Mouse (Mus musculus): ENCODE results near the gene Il4ra.

Gene Il4ra

DNA sequence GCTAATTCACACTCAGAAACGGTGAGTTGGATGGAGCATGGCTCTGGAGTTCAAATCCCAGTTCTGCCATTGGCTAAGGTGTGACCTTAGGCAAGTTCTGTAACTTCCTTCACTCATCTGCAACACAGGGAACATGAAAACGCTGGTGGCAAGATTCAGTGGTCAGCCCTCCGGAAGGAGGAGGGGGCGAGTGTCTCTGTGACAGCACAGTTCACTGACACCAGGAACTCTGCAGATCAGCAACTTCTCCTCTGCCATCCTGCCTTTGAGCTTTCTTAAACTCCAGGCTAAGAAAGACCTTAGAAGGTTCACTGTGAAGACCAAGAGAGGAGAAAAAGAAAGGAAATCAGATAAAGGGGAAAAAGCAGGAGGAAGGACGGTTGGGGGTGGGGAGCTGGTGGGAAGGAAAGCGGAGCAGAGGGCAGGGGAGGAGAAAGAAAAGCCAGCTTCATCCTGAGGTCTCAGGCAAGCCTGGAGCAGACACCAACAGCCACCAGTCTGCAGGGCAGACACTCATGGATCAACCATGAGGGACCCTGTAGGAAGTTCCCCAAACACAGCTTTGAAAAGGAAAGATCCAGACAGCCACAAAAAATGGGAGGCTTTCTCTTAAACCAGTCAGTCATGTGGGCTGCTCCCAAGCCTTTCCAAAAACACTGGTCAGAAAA is 48.8 kb downstream of the Il4ra start:
- DNase-seq: no peak

DNA sequence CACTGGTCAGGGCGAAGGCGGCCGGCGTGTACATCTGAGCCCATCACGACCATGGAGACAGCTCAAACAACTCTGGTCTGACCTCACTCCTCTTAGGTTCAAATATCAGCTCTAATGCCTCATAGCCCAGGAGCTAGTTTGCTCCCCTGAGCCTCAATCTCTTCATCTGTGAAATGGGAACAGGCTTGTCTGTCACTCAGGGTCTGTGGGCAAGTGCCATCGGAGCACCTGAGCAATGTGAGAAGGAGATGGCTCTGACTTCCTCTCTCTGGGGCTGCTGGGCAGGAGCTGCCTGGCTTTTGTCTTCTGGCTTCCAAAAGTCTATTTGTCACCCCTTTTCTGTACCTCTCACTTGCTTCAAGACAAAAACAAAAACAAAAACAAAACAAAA is 49.4 kb downstream of the Il4ra start:
- no peak for DNase-seq

DNA sequence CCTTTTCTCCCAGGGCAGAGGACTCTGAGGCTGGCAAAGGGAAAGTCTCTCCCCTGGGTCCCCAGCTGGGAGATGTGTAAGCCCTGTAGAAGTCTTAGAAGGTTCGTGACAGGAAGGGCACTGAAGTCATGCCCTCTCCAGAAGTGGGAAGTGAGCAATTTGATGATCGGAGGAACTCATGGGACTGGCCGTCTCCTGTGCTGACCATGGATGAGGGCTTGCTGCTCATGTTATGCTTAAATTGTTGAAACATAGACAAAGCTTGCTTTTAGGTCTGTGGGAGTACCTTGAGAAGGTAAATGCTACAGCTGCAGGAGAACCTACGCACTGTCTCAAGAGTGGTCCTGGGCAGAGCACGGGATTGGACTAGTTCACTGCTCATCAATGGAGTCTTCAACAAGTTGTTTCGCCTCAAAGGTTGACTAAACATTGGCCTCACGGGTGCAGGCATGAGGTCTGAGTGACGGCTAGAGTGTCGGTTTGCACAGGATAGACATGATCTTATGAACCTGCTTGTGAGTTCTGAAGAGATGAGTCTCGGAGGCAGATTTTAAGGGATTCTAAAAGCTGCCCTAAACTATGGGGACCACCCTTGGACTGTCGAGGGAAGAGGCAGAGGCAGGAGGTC is 50.0 kb downstream of the Il4ra start:
- no peak for DNase-seq

DNA sequence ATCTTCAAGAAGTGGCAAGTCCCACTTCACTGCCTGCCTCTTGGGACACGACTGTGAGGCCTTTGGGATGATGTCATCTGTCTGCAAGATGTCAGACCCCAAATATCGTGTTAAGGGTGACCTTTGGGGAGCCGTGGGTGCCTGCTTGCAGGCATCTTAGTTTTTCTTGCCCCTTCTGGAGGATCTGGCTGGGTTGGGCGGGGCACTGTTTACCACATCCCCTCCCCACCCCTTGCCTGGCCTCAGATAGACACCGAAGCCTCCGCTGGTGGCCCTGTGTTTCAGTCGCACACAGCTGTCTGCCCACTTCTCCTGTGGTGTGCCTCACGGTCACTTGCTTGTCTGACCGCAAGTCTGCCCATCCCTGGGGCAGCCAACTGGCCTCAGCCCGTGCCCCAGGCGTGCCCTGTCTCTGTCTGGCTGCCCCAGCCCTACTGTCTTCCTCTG is 51.3 kb downstream of the Il4ra start, which contains the start of gene Il21r:
Gene Il21r, plus strand, starts transcription at position 245 of the 447 bp plus-strand sequence.
- DNase-seq: peak; percentile 18

DNA sequence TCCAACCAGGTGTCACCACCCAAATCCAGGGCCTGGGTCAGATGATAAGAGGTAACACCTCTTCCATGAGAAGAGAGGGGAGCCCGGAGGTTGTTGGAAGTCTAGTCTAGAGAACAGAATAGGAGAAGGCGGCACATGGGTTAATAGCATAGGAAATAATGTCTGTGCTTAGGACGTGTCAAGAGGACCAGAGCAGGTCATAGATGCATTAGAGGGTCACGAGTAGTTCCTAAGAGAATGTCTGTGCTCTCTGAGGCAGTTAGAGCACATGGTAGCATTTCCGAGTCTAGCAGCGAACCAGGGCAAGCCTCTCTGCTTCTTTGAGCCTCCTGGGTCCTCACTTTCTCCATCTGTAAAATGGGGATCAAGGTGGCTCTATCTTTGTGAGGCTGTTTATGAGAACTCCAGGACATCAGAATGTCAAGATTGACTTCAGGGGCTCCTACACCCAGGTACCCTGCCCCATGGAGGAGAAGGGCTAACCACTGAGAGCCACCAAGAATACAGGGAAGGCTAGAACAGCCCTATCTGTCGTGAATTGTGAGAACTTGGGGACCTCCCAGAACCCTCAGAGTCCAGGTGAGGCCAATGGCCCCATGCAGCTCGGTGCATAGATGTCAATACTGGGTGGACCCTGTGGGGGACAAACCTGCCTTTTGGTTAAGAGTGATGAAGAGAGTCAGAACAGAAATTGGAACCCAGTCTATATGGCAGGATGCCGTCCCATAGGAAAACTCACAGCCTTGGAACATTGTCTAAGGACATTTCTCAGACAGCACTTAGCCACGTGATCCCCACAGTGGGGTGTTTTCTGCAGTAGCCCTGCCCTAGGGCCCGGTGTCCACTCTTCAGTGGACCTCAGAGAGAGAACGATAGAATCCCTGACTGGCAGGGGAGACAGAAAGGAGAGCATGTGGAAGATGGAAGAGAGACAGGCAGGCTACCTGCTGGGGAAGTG is 52.7 kb downstream of the Il4ra start:
- DNase-seq: no peak

DNA sequence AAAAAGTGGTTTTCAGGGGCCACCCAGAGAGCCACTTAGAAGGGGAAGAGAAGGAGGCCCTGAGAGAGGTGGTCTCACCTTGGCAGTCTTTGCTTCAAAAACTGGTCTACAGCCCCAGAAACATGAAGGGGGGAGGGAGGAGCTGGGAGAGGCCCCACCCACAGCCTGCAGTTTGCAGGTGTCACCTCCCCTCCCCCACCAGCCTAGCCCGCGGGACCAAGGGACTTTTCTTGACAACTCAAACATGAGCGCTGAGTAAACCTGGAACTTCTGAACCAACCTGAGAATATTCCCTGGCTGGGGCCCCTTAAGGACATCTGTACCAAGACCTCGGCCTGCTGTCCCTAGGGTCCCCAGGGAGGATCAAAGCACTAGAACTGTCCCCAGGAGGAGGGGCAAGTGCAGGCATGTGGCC is 53.8 kb downstream of the Il4ra start:
- no peak for DNase-seq

DNA sequence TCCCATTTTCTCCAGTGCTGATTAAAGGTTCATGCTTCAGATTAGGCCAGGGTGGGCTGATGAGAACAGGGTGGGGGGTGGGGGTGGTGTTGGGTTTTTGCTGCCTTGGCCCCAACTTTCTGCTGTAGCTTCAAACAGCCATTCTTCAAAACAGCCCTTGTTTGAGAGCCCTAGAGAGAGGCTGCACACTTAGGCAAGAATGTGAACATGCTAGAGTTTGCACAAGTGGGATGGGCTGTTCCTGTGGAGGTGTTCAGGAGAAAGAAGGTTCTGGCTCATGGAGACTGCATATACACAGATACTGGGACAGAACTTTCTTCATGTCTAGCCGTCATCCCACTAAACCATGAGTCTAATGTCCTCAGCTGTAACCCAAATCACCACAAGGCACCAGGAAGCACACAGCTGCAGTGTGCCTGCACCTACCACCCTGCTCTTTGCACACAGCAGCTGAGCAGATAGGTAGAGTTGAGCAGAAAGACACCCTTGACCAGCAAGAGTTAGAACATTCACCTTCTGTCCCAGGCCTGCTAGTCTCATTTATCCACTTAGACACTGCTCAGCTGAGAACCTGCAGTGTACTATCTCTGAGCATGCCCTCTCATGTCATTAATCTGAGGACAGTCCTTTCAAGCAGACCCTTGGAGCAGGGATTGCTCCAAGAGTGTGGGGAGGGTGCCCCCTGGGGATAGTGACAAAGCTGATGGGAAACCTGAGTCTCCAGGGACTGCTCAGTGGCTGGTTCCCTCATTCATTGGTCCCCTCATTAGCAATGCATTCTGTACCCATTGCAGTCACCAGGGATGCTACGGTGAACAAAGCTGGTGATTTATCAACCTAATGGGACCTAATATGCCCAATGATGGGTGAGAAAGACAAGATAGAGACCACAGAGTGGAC is 54.6 kb downstream of the Il4ra start:
- DNase-seq: no peak

DNA sequence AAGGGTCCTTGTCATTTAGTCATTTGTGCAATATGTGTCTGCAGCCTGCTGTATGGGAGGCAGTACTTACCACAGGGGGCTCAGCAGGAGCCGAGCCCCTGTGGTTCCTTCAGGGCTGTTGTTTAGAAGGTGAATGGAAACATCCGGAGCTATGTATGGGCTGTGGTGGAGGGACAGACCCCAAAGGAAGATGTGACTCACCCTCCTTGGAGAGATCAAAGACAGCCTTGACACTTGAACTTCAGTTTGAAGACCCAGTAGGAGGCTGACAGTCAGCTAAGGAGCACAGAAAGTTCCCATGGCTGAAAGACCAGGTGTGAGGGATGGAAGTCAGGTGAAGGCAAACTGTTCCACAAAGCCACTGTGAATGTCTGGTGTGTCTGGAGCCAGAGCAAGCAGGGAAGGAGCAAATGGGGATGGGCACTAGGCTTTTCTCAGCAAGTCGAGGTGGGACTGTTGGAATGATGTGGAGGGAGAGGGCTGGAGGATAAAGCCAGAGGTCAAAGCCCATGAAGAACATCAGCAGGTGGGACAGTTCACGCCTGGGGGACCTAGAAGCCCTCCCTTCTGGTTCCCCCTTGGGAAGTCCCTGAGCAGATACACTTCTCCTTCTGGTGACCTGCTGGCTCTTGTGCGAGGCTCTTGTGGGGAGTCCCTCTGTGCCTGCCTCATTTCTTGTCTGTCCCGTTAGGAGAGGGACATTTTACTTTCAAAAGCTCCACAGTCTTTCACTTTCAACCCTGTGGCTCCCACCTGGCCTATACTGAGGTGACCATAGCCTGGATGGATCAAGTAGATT is 55.7 kb downstream of the Il4ra start:
- no peak for DNase-seq

DNA sequence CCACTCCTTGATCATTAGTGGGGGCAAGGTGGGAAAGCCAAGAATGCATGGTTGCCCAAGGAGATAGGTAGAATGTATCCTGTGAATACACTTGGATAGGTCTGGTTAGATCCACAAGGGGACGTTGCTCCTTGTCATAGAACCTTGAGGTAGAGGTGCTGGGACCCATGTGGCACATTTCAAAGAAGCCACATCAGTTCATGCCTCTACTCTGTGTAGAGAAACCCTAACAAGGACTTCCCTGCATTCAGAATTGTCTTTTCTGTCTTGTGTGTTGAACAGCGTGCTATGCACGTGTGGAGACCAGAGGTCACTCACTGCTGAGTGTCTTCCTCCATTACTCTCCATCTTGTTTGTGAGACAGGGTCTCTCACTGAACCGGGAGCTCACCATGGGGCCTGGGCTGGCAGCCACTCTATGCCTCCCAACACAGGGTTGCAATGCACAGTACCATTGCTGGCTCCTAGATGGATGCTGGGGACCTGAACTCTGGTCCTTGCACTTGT is 56.3 kb downstream of the Il4ra start:
- DNase-seq: no peak

DNA sequence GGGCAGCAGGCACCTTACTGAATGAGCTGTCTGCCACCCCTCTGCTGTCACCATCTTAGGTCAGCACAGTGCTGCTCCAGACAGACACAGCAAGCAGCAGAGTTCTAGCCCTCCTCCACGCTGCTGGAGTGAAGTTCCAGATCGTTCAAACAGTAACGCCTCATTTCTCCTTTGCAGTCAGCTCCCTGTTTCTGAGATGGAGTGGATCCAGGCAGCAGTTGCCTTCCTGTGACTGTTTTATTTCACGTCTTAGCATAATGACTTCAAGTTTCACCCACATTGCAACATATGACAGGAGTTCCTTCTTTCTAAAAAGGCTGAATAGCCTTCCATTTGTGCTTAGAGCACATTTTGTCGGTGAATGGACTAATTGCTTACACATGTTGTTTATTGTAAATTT is 61.7 kb downstream of the Il4ra start:
- DNase-seq: no peak

DNA sequence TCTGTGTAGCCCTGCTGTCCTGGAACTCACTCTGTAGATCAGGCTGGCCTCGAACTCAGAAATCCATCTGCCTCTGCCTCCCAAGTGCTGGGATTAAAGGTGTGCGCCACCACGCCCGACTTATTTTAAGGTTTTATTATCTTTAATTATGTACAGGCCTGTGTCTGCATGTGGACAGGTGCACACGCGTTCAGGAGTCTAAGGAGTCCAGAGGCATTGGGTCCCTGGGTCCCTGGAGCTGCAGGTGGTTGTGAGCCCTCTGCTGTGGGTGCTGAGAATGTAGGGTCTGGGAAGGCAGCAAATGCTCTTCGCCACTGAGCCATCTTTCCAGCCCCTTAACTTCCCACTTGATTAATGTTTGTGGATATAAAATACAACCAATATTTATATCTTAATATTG is 63.5 kb downstream of the Il4ra start:
- DNase-seq: no peak

GRCm38 (mm10) chr7:125618016-125618415 is 66.1 kb downstream of the Il4ra start:
- no peak for DNase-seq

DNA sequence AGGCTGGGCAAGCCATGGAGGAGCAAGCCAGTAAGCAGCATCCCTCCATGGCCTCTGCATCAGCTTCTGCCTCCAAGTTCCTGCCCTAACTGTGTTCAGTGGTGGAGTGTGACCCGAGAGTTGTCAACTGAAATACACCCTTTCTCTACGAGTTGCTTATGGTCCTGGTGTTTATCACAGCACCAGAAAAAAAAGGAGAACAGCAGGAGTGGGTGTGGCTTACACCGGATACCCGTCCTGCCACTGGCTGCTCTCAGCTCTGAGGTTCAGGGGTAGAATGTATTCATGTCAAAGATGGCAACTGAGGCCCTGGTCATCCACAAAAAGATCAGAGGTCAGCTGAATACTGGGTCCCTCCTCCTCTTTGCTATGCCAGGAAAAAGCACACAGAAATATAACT is 68.2 kb downstream of the Il4ra start:
- no peak for DNase-seq

DNA sequence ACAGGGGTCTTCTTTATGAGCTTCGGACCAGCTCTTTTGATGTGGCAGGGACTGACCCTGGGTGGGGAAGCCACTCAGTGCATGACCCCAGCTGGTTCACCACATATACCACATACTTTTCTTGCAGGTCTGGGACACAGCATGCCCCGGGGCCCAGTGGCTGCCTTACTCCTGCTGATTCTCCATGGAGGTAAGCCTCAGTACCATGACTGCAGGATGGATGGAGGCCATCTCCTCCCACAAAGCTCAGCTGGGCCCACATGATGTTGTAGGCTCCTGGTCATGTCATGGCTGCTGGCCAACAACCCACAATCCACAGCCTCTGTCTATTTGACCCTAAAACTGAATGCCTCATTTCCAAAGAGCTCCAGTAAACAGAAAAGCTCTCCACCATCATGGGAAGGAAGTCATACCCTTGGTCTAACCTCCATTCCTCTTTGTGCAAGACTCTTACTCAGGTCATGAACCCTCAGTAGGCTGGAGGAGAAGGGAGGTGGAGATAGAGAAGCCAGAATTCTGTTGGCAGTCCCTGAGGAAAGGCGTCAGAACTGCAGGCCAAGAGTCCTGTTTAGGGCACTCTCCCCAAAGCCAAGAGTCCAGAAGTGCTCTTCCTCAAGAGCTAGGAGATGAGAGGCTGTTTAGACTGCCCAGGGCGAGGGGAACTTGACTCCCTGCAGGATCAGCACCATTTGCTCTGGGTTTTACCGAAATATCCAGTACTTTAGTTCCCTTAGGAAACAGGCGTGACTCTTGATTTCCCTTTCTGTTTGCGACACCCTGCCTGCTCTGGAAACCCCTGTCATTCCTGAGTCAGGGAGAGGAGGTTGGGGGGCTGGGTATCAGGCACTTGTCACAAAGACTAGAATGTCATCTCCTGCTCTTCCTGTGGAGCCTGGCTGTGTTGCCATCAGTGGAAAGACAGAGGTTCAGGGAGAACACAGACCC is 71.1 kb downstream of the Il4ra start:
- no peak for DNase-seq

DNA sequence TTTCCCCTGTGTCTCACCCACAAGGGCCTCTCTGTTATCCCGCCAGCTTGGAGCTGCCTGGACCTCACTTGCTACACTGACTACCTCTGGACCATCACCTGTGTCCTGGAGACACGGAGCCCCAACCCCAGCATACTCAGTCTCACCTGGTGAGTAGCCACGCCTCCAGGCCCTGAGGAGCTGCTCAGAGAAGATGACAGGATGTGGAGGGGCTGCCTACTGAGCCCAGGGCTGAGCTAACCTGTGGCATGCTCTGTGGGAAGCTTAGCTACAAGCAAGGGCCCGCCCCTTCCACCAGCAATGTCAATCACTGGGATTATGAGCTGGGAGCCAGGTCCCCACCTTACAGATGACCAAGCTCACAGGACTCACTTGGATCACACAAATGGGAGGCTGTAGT is 73.3 kb downstream of the Il4ra start:
- no peak for DNase-seq

- DNase-seq: no peak
Observed at GRCm38 (mm10) chr7:125625829-125626228, 73.9 kb downstream of the Il4ra start.
